Mouse (Mus musculus): Measurements from ENCODE around the gene Fam122b. TPM values are rescaled to one million over a fixed set of nuclear protein-coding genes. Genes with fewer than 3 reads are reported as not detected.
"Not testable (repeated sequence)": the region's sequence is repeated elsewhere in the genome, so short reads cannot be mapped to it uniquely, and the experiment has no call there.

Fam122b gene
- 1 to 10 TPM; 2.2 to 4.3 TPM for total RNA-seq (2021)
- 1.6 and 3.5 TPM in 2 replicates for polyA plus RNA-seq (2012; rRNA removed)
- long read RNA-seq, partial matches to known transcripts = 0 of 4 reads
- long read RNA-seq, other reads (novel, unspliced or antisense) = 1 of 4 reads

GRCm38 (mm10) chrX:53269289-53270062, at the start of gene Fam122b:
TSS of gene Fam122b (minus strand) at chrX:53269805.
- Histone ChIP-seq H3K36me3 (ENCODE audit: control insufficient read depth, insufficient read depth, low read length) (no peaks in the 10 kb centered on the region), H3K9ac (ENCODE audit: low read depth, low read length) (peak within 1 kb of the TSS; percentile 47)

GRCm38 (mm10) chrX:53287924-53288323, 18.3 kb upstream of the Fam122b start:
- Histone ChIP-seq H3K4me1 (ENCODE audit: control insufficient read depth, insufficient read depth, low read length) (no peaks in the 10 kb centered on the region), H3K79me2 (replicated peaks; ENCODE audit: control insufficient read depth, insufficient read depth, low read length) (no peaks in the 10 kb centered on the region), H3K36me3 (ENCODE audit: control insufficient read depth, insufficient read depth, low read length) (no peaks in the 10 kb centered on the region), H3K4me3 (no peak overlapping the region), H3K27ac (no peak overlapping the region), H3K27me3 (ENCODE audit: control insufficient read depth, insufficient read depth, low read length) (no peaks in the 10 kb centered on the region), H3K9ac (ENCODE audit: low read depth, low read length) (no peak overlapping the region)
- TF ChIP-seq POLR2A (IDR thresholded peaks at IDR 0.05; ENCODE audit: insufficient read depth, low read depth, low read length) (no peak), EP300 (IDR thresholded peaks at IDR 0.05; ENCODE audit: insufficient read depth, low read depth, low read length) (no peak), CTCF (IDR thresholded peaks at IDR 0.05) (no peak)
- intact Hi-C loops (cut with DNase I) = no loop called here
- DNase-seq = no peak
- whole genome bisulfite sequencing = 54% methylated on average over 5 of the region's 5 CpGs

More at GRCm38 (mm10) chrX:53269289-53270062, at the start of gene Fam122b:
- no peaks in the 10 kb centered on the region for H3K27me3 ChIP-seq (ENCODE audit: control insufficient read depth, insufficient read depth, low read length)
- peak within 1 kb of the TSS; percentile 68 for H3K4me3 ChIP-seq
- WGBS = 20% methylated on average over 40 of the region's 40 CpGs
- DNase-seq = peak; percentile 90 to 93
- TF ChIP-seq POLR2A (IDR thresholded peaks at IDR 0.05; ENCODE audit: insufficient read depth, low read depth, low read length) (peak; percentile 34; the same call in 1 of the 2 replicates), CTCF (IDR thresholded peaks at IDR 0.05) (no peak)
- H3K4me1 ChIP-seq (ENCODE audit: control insufficient read depth, insufficient read depth, low read length) = peaks cover 1% of the 10 kb centered on the region; the same call in 1 of the 2 replicates
- intact Hi-C loops (cut with DNase I) = loop anchor here (5.0 kb wide), 1 partner anchor 98 kb away; no protein-coding TSS in a partner anchor
- no peaks in the 10 kb centered on the region for H3K79me2 ChIP-seq (replicated peaks; ENCODE audit: control insufficient read depth, insufficient read depth, low read length)
- H3K27ac ChIP-seq = peak within 1 kb of the TSS; percentile 33

GRCm38 (mm10) chrX:53273124-53273523, 3.5 kb upstream of the Fam122b start, which contains the start of gene Fam122c:
TSS of gene Fam122c (plus strand) at chrX:53273424.
- intact Hi-C loops (cut with DNase I) = loop anchor here (5.0 kb wide), 1 partner anchor 94 kb away; no protein-coding TSS in a partner anchor
- Histone ChIP-seq H3K4me3 (no peak within 1 kb of the TSS), H3K9ac (ENCODE audit: low read depth, low read length) (no peak within 1 kb of the TSS), H3K79me2 (replicated peaks; ENCODE audit: control insufficient read depth, insufficient read depth, low read length) (no peaks in the 10 kb centered on the region), H3K36me3 (ENCODE audit: control insufficient read depth, insufficient read depth, low read length) (no peaks in the 10 kb centered on the region), H3K27ac (no peak within 1 kb of the TSS), H3K27me3 (ENCODE audit: control insufficient read depth, insufficient read depth, low read length) (no peaks in the 10 kb centered on the region), H3K4me1 (ENCODE audit: control insufficient read depth, insufficient read depth, low read length) (peaks cover 1% of the 10 kb centered on the region; the same call in 1 of the 2 replicates)
- 52% methylated on average over 1 of the region's 1 CpGs for WGBS
- DNase-seq = no peak
- TF ChIP-seq CTCF (IDR thresholded peaks at IDR 0.05) (no peak), EP300 (IDR thresholded peaks at IDR 0.05; ENCODE audit: insufficient read depth, low read depth, low read length) (no peak), POLR2A (IDR thresholded peaks at IDR 0.05; ENCODE audit: insufficient read depth, low read depth, low read length) (no peak)

- H3K4me3 ChIP-seq; DNase-seq; H3K27ac ChIP-seq; H3K36me3 ChIP-seq (ENCODE audit: control insufficient read depth, insufficient read depth, low read length); H3K4me1 ChIP-seq (ENCODE audit: control insufficient read depth, insufficient read depth, low read length); H3K27me3 ChIP-seq (ENCODE audit: control insufficient read depth, insufficient read depth, low read length); H3K9ac ChIP-seq (ENCODE audit: low read depth, low read length); H3K79me2 ChIP-seq (replicated peaks; ENCODE audit: control insufficient read depth, insufficient read depth, low read length): not testable (repeated sequence)
- intact Hi-C loops (cut with DNase I) = loop anchor here (5.0 kb wide), 1 partner anchor 96 kb away; no protein-coding TSS in a partner anchor
- WGBS = 76% methylated on average over 3 of the region's 3 CpGs
These were observed 2.0 kb upstream of the Fam122b start for GRCm38 (mm10) chrX:53271628-53272027.

GRCm38 (mm10) chrX:53270063-53270432, 443 bp upstream of the Fam122b start:
- Histone ChIP-seq H3K4me3 (peak overlapping the region; percentile 68), H3K36me3 (ENCODE audit: control insufficient read depth, insufficient read depth, low read length) (no peaks in the 10 kb centered on the region), H3K27me3 (ENCODE audit: control insufficient read depth, insufficient read depth, low read length) (no peaks in the 10 kb centered on the region), H3K4me1 (ENCODE audit: control insufficient read depth, insufficient read depth, low read length) (peaks cover 1% of the 10 kb centered on the region; the same call in 1 of the 2 replicates), H3K79me2 (replicated peaks; ENCODE audit: control insufficient read depth, insufficient read depth, low read length) (no peaks in the 10 kb centered on the region), H3K9ac (ENCODE audit: low read depth, low read length) (no peak overlapping the region), H3K27ac (no peak overlapping the region)
- intact Hi-C loops (cut with DNase I) = loop anchor here (5.0 kb wide), 1 partner anchor 97 kb away; no protein-coding TSS in a partner anchor
- no peak for DNase-seq
- WGBS = 24% methylated on average over 10 of the region's 10 CpGs
- no peak for TF ChIP-seq CTCF (IDR thresholded peaks at IDR 0.05)
- no peak for TF ChIP-seq EP300 (IDR thresholded peaks at IDR 0.05; ENCODE audit: insufficient read depth, low read depth, low read length)
- no peak for TF ChIP-seq POLR2A (IDR thresholded peaks at IDR 0.05; ENCODE audit: insufficient read depth, low read depth, low read length)

- Histone ChIP-seq H3K27me3 (ENCODE audit: control insufficient read depth, insufficient read depth, low read length) (no peaks in the 10 kb centered on the region), H3K27ac (no peak overlapping the region; the same call in 1 of the 2 replicates), H3K4me1 (ENCODE audit: control insufficient read depth, insufficient read depth, low read length) (peaks cover 1% of the 10 kb centered on the region; the same call in 1 of the 2 replicates), H3K79me2 (replicated peaks; ENCODE audit: control insufficient read depth, insufficient read depth, low read length) (no peaks in the 10 kb centered on the region), H3K9ac (ENCODE audit: low read depth, low read length) (peak overlapping the region; percentile 47; the same call in 1 of the 2 replicates), H3K36me3 (ENCODE audit: control insufficient read depth, insufficient read depth, low read length) (no peaks in the 10 kb centered on the region), H3K4me3 (peak overlapping the region; percentile 68)
- no peak for TF ChIP-seq CTCF (IDR thresholded peaks at IDR 0.05)
- TF ChIP-seq EP300 (IDR thresholded peaks at IDR 0.05; ENCODE audit: insufficient read depth, low read depth, low read length) = no peak
- TF ChIP-seq POLR2A (IDR thresholded peaks at IDR 0.05; ENCODE audit: insufficient read depth, low read depth, low read length) = 0 out of 2 replicates have a peak, but pooled peaks have one; percentile 25
- DNase-seq = peak; percentile 61 to 72
- intact Hi-C loops (cut with DNase I) = no loop called here
- 19% methylated on average over 10 of the region's 10 CpGs for WGBS
These were observed 749 bp downstream of the Fam122b start for GRCm38 (mm10) chrX:53268856-53269255.

Measured in heart, adult 2 months (tissue).